Mouse (Mus musculus): ENCODE data around the gene E2f4. TPM values are rescaled to one million over a fixed set of nuclear protein-coding genes. Genes with fewer than 3 reads are reported as not detected.
A peak's percentile ranks its signal among the peaks of the same experiment; 100 is the strongest.

E2f4 gene
- total RNA-seq, 4 experiments from 2014 or later, result 39.5 to 53.6 (median 42.0) TPM

GRCm38 (mm10) chr8:105295256-105295655, 2.2 kb upstream of the E2f4 start:
- DNase-seq, result no peak

- DNase-seq, result peak; percentile 77
Observed at GRCm38 (mm10) chr8:105295895-105296573, 1.4 kb upstream of the E2f4 start, which contains the start of gene Exoc3l. TSS of gene Exoc3l (minus strand) at chr8:105296101.

GRCm38 (mm10) chr8:105298351-105299252, 1.1 kb downstream of the E2f4 start:
- DNase-seq, result no peak

GRCm38 (mm10) chr8:105299962-105300361, 2.5 kb downstream of the E2f4 start:
- DNase-seq, result no peak

- no peak for DNase-seq
Observed at GRCm38 (mm10) chr8:105303396-105303795, 5.9 kb downstream of the E2f4 start.

GRCm38 (mm10) chr8:105303874-105304273, 6.4 kb downstream of the E2f4 start:
- no peak for DNase-seq

GRCm38 (mm10) chr8:105304325-105305210, 7.1 kb downstream of the E2f4 start:
- DNase-seq, result no peak

- no peak for DNase-seq
Observed at GRCm38 (mm10) chr8:105305211-105306145, 8.0 kb downstream of the E2f4 start, which contains the start of gene Elmo3. TSS of gene Elmo3 (plus strand) at chr8:105305601.

- DNase-seq, result no peak
Observed at GRCm38 (mm10) chr8:105306146-105306691, 8.8 kb downstream of the E2f4 start.

GRCm38 (mm10) chr8:105307670-105308069, 10.2 kb downstream of the E2f4 start:
- DNase-seq, result no peak

- no peak for DNase-seq
Observed at GRCm38 (mm10) chr8:105308428-105308827, 11.0 kb downstream of the E2f4 start.

- DNase-seq, result no peak
Observed at GRCm38 (mm10) chr8:105309142-105309847, 11.8 kb downstream of the E2f4 start.

GRCm38 (mm10) chr8:105310118-105310517, 12.7 kb downstream of the E2f4 start:
- DNase-seq, result no peak

GRCm38 (mm10) chr8:105311718-105312117, 14.3 kb downstream of the E2f4 start:
- no peak for DNase-seq

- no peak for DNase-seq
Observed at GRCm38 (mm10) chr8:105312891-105313481, 15.5 kb downstream of the E2f4 start.

- no peak for DNase-seq
Observed at GRCm38 (mm10) chr8:105313622-105314402, 16.3 kb downstream of the E2f4 start.

- DNase-seq, result no peak
Observed at GRCm38 (mm10) chr8:105315073-105315769, 17.8 kb downstream of the E2f4 start.

- DNase-seq, result no peak
Observed at GRCm38 (mm10) chr8:105317941-105318340, 20.5 kb downstream of the E2f4 start.

Measured in adrenal gland, adult 8-10 months (tissue).